Mouse (Mus musculus): ENCODE results near the gene Gm10642. TPM values are rescaled to one million over a fixed set of nuclear protein-coding genes. Genes with fewer than 3 reads are reported as not detected.

The Gm10642 gene
- polyA plus RNA-seq, 1 experiment = 1.5 TPM

- no peak for DNase-seq (ENCODE audit: low read depth in 1 of 2, low spot score in 2 of 2)
- Histone ChIP-seq H3K36me3 (ENCODE audit: control insufficient read depth, insufficient read depth, low read length) (no peaks in the 10 kb centered on the region), H3K4me3 (ENCODE audit: extremely low read depth, insufficient read depth, insufficient read length) (no peak overlapping the region), H3K27me3 (ENCODE audit: control insufficient read depth, insufficient read depth, low read length) (no peaks in the 10 kb centered on the region), H3K4me1 (ENCODE audit: control insufficient read depth, insufficient read depth, insufficient read length) (0 out of 2 replicates have a peak, but pooled peaks cover 2% of the 10 kb centered on the region), H3K27ac (ENCODE audit: insufficient read depth, low read length) (no peak overlapping the region)
- TF ChIP-seq POLR2A (IDR thresholded peaks at IDR 0.05; ENCODE audit: low read depth, low read length) = no peak
- no peak for TF ChIP-seq CTCF (IDR thresholded peaks at IDR 0.05; ENCODE audit: extremely low read depth, insufficient read depth, insufficient read length, insufficient replicate concordance)
- 79% methylated on average over 1 of the region's 1 CpGs for WGBS
Measured at GRCm38 (mm10) chr9:70682202-70682601, 26.2 kb downstream of the Gm10642 start.

GRCm38 (mm10) chr9:70688301-70688968 is 32.4 kb downstream of the Gm10642 start:
- no peak overlapping the region for H3K27ac ChIP-seq (ENCODE audit: insufficient read depth, low read length)
- H3K4me1 ChIP-seq (ENCODE audit: control insufficient read depth, insufficient read depth, insufficient read length) = peaks cover 2% of the 10 kb centered on the region; the same call in 1 of the 2 replicates
- H3K27me3 ChIP-seq (ENCODE audit: control insufficient read depth, insufficient read depth, low read length) = no peaks in the 10 kb centered on the region
- no peak overlapping the region for H3K4me3 ChIP-seq (ENCODE audit: extremely low read depth, insufficient read depth, insufficient read length)
- WGBS = 95% methylated on average over 2 of the region's 2 CpGs
- no peak for DNase-seq (ENCODE audit: low read depth in 1 of 2, low spot score in 2 of 2)
- no peaks in the 10 kb centered on the region for H3K36me3 ChIP-seq (ENCODE audit: control insufficient read depth, insufficient read depth, low read length)
- no peak for TF ChIP-seq POLR2A (IDR thresholded peaks at IDR 0.05; ENCODE audit: low read depth, low read length)
- no peak for TF ChIP-seq CTCF (IDR thresholded peaks at IDR 0.05; ENCODE audit: extremely low read depth, insufficient read depth, insufficient read length, insufficient replicate concordance)

- Histone ChIP-seq H3K27me3 (ENCODE audit: control insufficient read depth, insufficient read depth, low read length) (no peaks in the 10 kb centered on the region), H3K4me1 (ENCODE audit: control insufficient read depth, insufficient read depth, insufficient read length) (peaks cover 2% of the 10 kb centered on the region; the same call in 1 of the 2 replicates), H3K27ac (ENCODE audit: insufficient read depth, low read length) (no peak overlapping the region), H3K4me3 (ENCODE audit: extremely low read depth, insufficient read depth, insufficient read length) (no peak overlapping the region), H3K36me3 (ENCODE audit: control insufficient read depth, insufficient read depth, low read length) (no peaks in the 10 kb centered on the region)
- no peak for TF ChIP-seq CTCF (IDR thresholded peaks at IDR 0.05; ENCODE audit: extremely low read depth, insufficient read depth, insufficient read length, insufficient replicate concordance)
- no peak for TF ChIP-seq POLR2A (IDR thresholded peaks at IDR 0.05; ENCODE audit: low read depth, low read length)
- 23% methylated on average over 3 of the region's 3 CpGs for WGBS
- DNase-seq (ENCODE audit: low read depth in 1 of 2, low spot score in 2 of 2) = no peak
Measured at GRCm38 (mm10) chr9:70689926-70690325, 33.9 kb downstream of the Gm10642 start.

- Histone ChIP-seq H3K4me3 (ENCODE audit: extremely low read depth, insufficient read depth, insufficient read length) (no peak overlapping the region), H3K27me3 (ENCODE audit: control insufficient read depth, insufficient read depth, low read length) (no peaks in the 10 kb centered on the region), H3K4me1 (ENCODE audit: control insufficient read depth, insufficient read depth, insufficient read length) (peaks cover 2% of the 10 kb centered on the region; the same call in 1 of the 2 replicates), H3K27ac (ENCODE audit: insufficient read depth, low read length) (no peak overlapping the region), H3K36me3 (ENCODE audit: control insufficient read depth, insufficient read depth, low read length) (no peaks in the 10 kb centered on the region)
- TF ChIP-seq CTCF (IDR thresholded peaks at IDR 0.05; ENCODE audit: extremely low read depth, insufficient read depth, insufficient read length, insufficient replicate concordance) = no peak
- DNase-seq (ENCODE audit: low read depth in 1 of 2, low spot score in 2 of 2) = no peak
Measured at GRCm38 (mm10) chr9:70690579-70690978, 34.5 kb downstream of the Gm10642 start.

GRCm38 (mm10) chr9:70691772-70692693 is 36.0 kb downstream of the Gm10642 start:
- no peak overlapping the region for H3K4me3 ChIP-seq (ENCODE audit: extremely low read depth, insufficient read depth, insufficient read length)
- no peaks in the 10 kb centered on the region for H3K27me3 ChIP-seq (ENCODE audit: control insufficient read depth, insufficient read depth, low read length)
- WGBS = 31% methylated on average over 2 of the region's 2 CpGs
- H3K36me3 ChIP-seq (ENCODE audit: control insufficient read depth, insufficient read depth, low read length) = no peaks in the 10 kb centered on the region
- H3K4me1 ChIP-seq (ENCODE audit: control insufficient read depth, insufficient read depth, insufficient read length) = peaks cover 2% of the 10 kb centered on the region; the same call in 1 of the 2 replicates
- no peak overlapping the region for H3K27ac ChIP-seq (ENCODE audit: insufficient read depth, low read length)
- TF ChIP-seq POLR2A (IDR thresholded peaks at IDR 0.05; ENCODE audit: low read depth, low read length) (no peak), CTCF (IDR thresholded peaks at IDR 0.05; ENCODE audit: extremely low read depth, insufficient read depth, insufficient read length, insufficient replicate concordance) (no peak)
- no peak for DNase-seq (ENCODE audit: low read depth in 1 of 2, low spot score in 2 of 2)

GRCm38 (mm10) chr9:70695723-70696122 is 39.7 kb downstream of the Gm10642 start:
- no peaks in the 10 kb centered on the region for H3K4me1 ChIP-seq (ENCODE audit: control insufficient read depth, insufficient read depth, insufficient read length)
- no peak for DNase-seq (ENCODE audit: low read depth in 1 of 2, low spot score in 2 of 2)
- H3K36me3 ChIP-seq (ENCODE audit: control insufficient read depth, insufficient read depth, low read length) = no peaks in the 10 kb centered on the region
- no peak for TF ChIP-seq POLR2A (IDR thresholded peaks at IDR 0.05; ENCODE audit: low read depth, low read length)
- no peak for TF ChIP-seq CTCF (IDR thresholded peaks at IDR 0.05; ENCODE audit: extremely low read depth, insufficient read depth, insufficient read length, insufficient replicate concordance)
- WGBS = 58% methylated on average over 2 of the region's 2 CpGs
- no peak overlapping the region for H3K27ac ChIP-seq (ENCODE audit: insufficient read depth, low read length)
- H3K4me3 ChIP-seq (ENCODE audit: extremely low read depth, insufficient read depth, insufficient read length) = no peak overlapping the region
- H3K27me3 ChIP-seq (ENCODE audit: control insufficient read depth, insufficient read depth, low read length) = no peaks in the 10 kb centered on the region
